Mouse (Mus musculus) erythroblast, embryonic 14.5 days (primary cell): ENCODE data around the gene Fam107b.

Experiments used
- GATA1 ChIP-seq: IDR thresholded peaks from 2 replicates; pipeline ENCODE4 v1.6.1; 2012; ENCODE audit warnings: low read length, inconsistent platforms, mixed read lengths
- TAL1 ChIP-seq: IDR thresholded peaks from 3 replicates; pipeline ENCODE4 v1.6.1; 2012; ENCODE audit warnings: low read length, inconsistent platforms, mixed read lengths

GRCm38 (mm10) chr2:3636771-3637170 is 66.5 kb downstream of the Fam107b start:
- no peak for TF ChIP-seq GATA1
- no peak for TF ChIP-seq TAL1
